Mouse (Mus musculus) megakaryocyte, embryonic 14.5 days (primary cell): ENCODE data around the gene Carns1.

Experiments
- FLI1 ChIP-seq: IDR thresholded peaks from 2 replicates; pipeline ENCODE4 v1.6.1; 2012; ENCODE audit warnings: low read length, inconsistent platforms, mixed read lengths
- GATA1 ChIP-seq: IDR thresholded peaks from 3 replicates; pipeline ENCODE4 v1.6.1; 2012; ENCODE audit warnings: mixed read lengths, low read length, inconsistent platforms, borderline replicate concordance

- TF ChIP-seq FLI1 (no peak), GATA1 (no peak)
Measured at GRCm38 (mm10) chr19:4114551-4114950, 60.7 kb downstream of the Carns1 start.
